Mouse (Mus musculus) layer of hippocampus, adult 2 months (tissue): ENCODE results near the gene Mlycd. TPM values are rescaled to one million over a fixed set of nuclear protein-coding genes. Genes with fewer than 3 reads are reported as not detected.

Experiments used
- DNase-seq, 2 experiments: peaks; one replicate each; pipeline ENCODE4 v3.0.0; 2022; ENCODE audit warnings: low spot score in 2 of 2
- H3K27ac ChIP-seq: fragments of 200-600 bp; 2 replicates; pipeline ENCODE4 v1.8.1; 2022
- H3K4me3 ChIP-seq: fragments of 200-600 bp; 2 replicates; pipeline ENCODE4 v1.8.1; 2022; ENCODE audit warnings: mild to moderate bottlenecking
- CTCF ChIP-seq: fragments of 200-600 bp; conservative IDR thresholded peaks from 2 replicates; pipeline ENCODE4 v1.8.1; 2022; ENCODE audit warnings: antibody characterized with exemption, mild to moderate bottlenecking, moderate library complexity
- total RNA-seq, 2 experiments: library from RNA; stranded (reverse); gene quantifications; 2 replicates each; pipeline ENCODE4 v1.2.3; 2021

The Mlycd gene
- total RNA-seq, 2 experiments from 2014 or later, result 29.1 to 30.8 TPM

GRCm38 (mm10) chr8:119428766-119429327, 34.2 kb downstream of the Mlycd start:
- H3K27ac ChIP-seq, result no peak overlapping the region
- no peak for TF ChIP-seq CTCF
- no peak for DNase-seq
- no peak overlapping the region for H3K4me3 ChIP-seq

GRCm38 (mm10) chr8:119429552-119429951, 34.9 kb downstream of the Mlycd start:
- no peak for DNase-seq
- Histone ChIP-seq H3K4me3 (no peak overlapping the region), H3K27ac (no peak overlapping the region)
- TF ChIP-seq CTCF, result no peak

- Histone ChIP-seq H3K27ac (no peak overlapping the region), H3K4me3 (no peak overlapping the region)
- DNase-seq, result no peak
- no peak for TF ChIP-seq CTCF
Observed at GRCm38 (mm10) chr8:119430250-119430649, 35.6 kb downstream of the Mlycd start.

GRCm38 (mm10) chr8:119430690-119431089, 36.0 kb downstream of the Mlycd start:
- Histone ChIP-seq H3K27ac (no peak overlapping the region), H3K4me3 (no peak overlapping the region)
- no peak for TF ChIP-seq CTCF
- DNase-seq, result no peak

- Histone ChIP-seq H3K4me3 (no peak overlapping the region), H3K27ac (no peak overlapping the region)
- TF ChIP-seq CTCF, result no peak
- DNase-seq, result no peak
Observed at GRCm38 (mm10) chr8:119432372-119432771, 37.7 kb downstream of the Mlycd start.

GRCm38 (mm10) chr8:119433582-119434174, 39.0 kb downstream of the Mlycd start, which contains the start of gene Osgin1:
TSS of gene Osgin1 (plus strand) at chr8:119434124.
- no peak for TF ChIP-seq CTCF
- DNase-seq, result no peak
- H3K27ac ChIP-seq, result no peak within 1 kb of the TSS
- no peak within 1 kb of the TSS for H3K4me3 ChIP-seq

- TF ChIP-seq CTCF, result no peak
- DNase-seq, result no peak
- H3K4me3 ChIP-seq, result no peak overlapping the region
- H3K27ac ChIP-seq, result no peak overlapping the region
Observed at GRCm38 (mm10) chr8:119434569-119434968, 39.9 kb downstream of the Mlycd start.

- Histone ChIP-seq H3K4me3 (no peak overlapping the region), H3K27ac (no peak overlapping the region)
- TF ChIP-seq CTCF, result no peak
- DNase-seq, result no peak
Observed at GRCm38 (mm10) chr8:119435527-119435926, 40.8 kb downstream of the Mlycd start.

GRCm38 (mm10) chr8:119436331-119436730, 41.7 kb downstream of the Mlycd start:
- Histone ChIP-seq H3K27ac (no peak overlapping the region), H3K4me3 (no peak overlapping the region)
- no peak for DNase-seq
- no peak for TF ChIP-seq CTCF

- no peak for DNase-seq
- no peak overlapping the region for H3K27ac ChIP-seq
- H3K4me3 ChIP-seq, result no peak overlapping the region
- peak; percentile 21 for TF ChIP-seq CTCF
Observed at GRCm38 (mm10) chr8:119436933-119437332, 42.3 kb downstream of the Mlycd start.

- no peak for TF ChIP-seq CTCF
- H3K27ac ChIP-seq, result no peak overlapping the region
- H3K4me3 ChIP-seq, result no peak overlapping the region
- no peak for DNase-seq
Observed at GRCm38 (mm10) chr8:119437506-119437905, 42.8 kb downstream of the Mlycd start.

GRCm38 (mm10) chr8:119438876-119439275, 44.2 kb downstream of the Mlycd start:
- no peak for DNase-seq
- Histone ChIP-seq H3K27ac (no peak overlapping the region), H3K4me3 (no peak overlapping the region)
- TF ChIP-seq CTCF, result no peak

- no peak for TF ChIP-seq CTCF
- Histone ChIP-seq H3K27ac (no peak overlapping the region), H3K4me3 (no peak overlapping the region)
- DNase-seq, result no peak
Observed at GRCm38 (mm10) chr8:119439424-119439823, 44.7 kb downstream of the Mlycd start.

GRCm38 (mm10) chr8:119439893-119440249, 45.2 kb downstream of the Mlycd start:
- TF ChIP-seq CTCF, result no peak
- DNase-seq, result no peak
- H3K27ac ChIP-seq, result no peak overlapping the region
- no peak overlapping the region for H3K4me3 ChIP-seq
